Mouse (Mus musculus) T-cell, adult 2 months (primary cell): ENCODE measurements at regions not wholly inside any gene's neighbourhood (a gene's known extent, or its start where the extent isn't known, plus 50 kb on each side); places are given as distances from the start of the nearest gene placed in this dataset.

Source experiments
- DNase-seq: peaks from one replicate; pipeline ENCODE4 v3.0.0; 2022; ENCODE audit warnings: low spot score

DNA sequence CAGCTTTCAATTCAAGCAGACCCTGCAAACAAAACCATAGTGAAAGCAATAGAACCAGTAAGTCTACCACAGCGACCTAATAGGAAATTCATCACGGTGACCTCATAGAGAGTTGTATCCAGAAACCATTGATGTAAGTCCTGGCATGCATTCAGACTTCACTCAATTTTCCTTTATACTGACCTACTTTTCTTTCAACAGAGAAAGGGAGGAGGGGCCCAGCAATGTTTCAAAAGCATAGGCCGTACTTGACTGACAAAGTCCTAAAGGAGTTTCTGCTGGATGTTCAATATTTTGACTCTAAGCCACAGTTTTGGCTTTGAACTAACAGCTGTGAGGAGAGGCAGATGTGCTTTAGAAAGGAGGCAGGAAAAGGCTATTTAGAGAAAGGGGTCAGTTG lies 88.4 kb downstream of the AI593442 start:
- DNase-seq, result no peak

DNA sequence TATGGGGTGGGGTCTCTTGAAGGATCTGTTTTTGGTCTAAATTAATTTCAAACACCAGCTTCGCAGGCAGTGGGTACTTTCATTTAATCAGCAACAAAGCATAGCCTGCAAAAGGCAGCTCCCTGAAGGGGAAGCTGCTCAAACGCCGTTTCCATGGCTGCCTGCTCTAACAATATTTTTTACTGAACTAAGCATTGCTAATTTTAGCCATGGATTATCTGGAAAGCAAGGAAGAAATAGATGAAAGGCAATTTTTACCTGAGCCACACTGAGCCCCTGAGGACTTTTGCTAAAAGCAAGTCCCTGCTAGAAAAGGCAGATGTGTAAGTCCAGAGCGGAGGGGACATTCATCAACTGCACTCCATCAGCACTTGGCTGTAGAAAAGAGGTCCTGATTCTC lies 105.5 kb downstream of the AI593442 start:
- no peak for DNase-seq

DNA sequence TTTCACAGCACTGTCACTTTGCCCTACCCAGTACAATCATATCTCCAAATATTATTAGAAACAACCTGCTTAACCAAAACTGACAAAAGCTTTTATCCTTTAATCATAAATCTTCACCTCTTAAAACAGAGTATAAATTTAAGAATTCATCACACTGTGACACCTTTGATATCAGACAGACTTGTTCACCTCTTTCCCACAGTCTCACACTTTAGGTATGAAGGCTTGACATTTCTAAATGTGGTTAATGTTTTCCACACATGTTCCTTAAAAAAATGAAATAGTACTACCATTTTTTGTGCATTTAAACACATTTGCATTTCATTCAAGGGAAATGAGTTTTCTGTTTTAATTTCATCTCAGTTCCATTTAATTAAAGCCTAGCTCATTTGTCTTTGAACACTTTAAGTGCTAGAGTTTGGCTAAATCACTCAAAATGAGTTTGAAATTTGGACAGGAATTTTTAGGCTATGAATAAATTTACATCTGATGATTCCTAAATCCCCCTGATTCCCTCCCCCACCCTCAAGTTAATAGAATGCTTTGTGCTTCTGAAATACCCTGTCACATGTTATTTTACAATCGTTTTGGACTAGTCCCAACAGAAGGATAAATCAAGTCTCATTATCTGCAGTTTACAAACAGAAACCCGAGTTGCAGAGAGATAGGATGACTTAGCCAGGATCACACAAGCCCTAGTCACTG lies 127.9 kb downstream of the AI593442 start:
- no peak for DNase-seq

GRCm38 (mm10) chr9:52546071-52546470 lies 133.5 kb downstream of the AI593442 start:
- no peak for DNase-seq

- no peak for DNase-seq
Observed at GRCm38 (mm10) chr9:52539086-52539485, 140.5 kb downstream of the AI593442 start.

- DNase-seq, result no peak
Observed at GRCm38 (mm10) chr9:52529444-52529915, 150.1 kb downstream of the AI593442 start.

GRCm38 (mm10) chr9:52500487-52500886 lies 179.1 kb downstream of the AI593442 start:
- DNase-seq, result no peak

- DNase-seq, result no peak
Observed at GRCm38 (mm10) chr9:52495483-52496270, 183.9 kb downstream of the AI593442 start.

DNA sequence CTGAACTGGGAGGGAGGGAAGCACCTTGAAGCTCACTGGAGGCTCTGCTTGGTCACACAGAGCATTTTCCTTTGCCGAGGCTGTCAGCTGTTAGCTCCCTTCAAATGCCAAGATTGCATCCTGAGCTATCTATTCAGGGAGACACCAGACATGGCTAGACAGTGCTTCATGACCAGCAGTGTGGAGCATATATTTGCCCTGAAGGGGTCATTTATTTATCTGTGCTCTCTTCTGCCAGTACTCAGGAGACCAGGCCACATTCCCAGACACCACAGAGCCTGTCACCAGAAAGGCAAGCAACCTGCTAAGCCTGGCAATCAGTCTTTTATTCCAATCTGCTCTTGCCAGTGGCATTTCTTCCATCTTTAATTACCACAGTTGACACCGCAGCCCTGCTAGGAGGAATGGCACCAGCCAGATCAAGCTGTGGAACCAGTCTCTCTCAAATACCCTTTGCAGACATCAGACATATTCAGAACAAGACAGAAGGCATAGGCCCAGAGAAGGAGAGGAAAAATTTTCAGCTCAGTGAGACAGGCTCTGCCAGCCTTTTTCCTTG lies 186.6 kb downstream of the AI593442 start:
- no peak for DNase-seq

DNA sequence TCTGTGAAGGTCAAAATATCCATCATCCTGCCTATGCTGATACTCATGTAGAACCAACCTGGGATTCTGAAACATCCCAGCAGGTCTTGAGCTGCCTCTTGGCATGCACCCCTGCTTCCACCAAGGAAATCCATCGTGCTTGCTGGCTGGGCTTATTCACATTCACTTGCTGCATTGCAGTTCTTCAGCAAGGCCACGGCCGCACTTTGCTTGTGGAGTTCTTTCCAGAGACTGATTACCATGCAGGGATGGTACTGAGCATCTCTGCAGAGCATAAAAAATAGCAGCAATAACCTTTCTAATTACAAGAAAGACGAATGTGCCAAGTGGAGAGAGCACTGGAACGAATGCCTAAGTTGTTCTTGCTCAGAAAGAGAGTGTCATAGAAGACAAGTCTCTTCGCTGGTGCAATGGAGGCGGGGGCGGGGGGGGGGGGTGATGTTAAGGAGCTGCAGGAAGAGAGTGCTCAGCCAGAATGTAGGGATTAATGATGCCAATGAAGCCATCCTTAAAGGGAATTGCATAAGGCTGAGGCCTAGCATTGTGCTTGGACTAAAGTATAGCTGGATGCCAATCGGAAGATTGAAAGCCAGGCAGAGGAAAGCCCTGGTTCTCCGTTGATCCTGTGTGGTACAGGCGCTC lies 205.9 kb downstream of the AI593442 start:
- DNase-seq, result no peak

GRCm38 (mm10) chr9:52472859-52473258 lies 206.7 kb downstream of the AI593442 start:
- DNase-seq, result no peak

DNA sequence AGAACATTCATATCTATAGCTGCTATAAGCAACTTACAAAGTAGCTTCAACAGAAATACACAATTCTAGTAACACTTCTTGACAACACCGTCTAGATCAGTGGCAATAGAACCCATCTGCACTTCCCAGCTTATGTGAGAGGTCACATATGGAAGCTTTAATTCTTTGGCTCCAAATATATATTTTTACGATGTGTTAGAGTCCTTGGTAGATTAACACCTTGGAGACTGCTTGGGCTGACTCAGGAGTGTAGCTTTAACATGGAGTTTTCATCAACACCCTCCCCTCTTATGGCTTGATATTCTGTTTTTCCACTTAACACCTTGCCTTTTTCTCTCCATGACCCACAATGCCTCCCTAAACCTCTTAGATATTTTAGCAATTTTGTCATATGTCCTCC lies 221.1 kb downstream of the AI593442 start:
- DNase-seq, result no peak

DNA sequence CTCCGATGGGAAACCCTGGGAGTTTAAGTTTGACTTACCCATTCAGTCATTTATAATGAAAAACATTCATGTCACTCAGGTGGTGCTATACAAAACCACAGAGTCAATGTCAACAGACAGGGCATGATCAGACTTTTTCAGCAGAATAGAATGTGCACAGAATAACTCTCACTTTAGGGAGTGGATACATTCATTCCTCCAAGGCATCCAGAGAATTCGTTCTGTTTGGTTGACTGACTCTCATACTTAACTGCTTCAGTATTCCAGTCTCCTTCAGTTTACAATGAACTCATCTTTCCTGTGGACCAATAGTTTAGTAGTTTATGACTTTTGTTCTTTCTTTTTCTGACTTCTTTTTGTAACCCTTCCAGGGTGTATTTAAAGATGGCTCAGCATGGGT lies 225.1 kb downstream of the AI593442 start:
- DNase-seq, result no peak

- DNase-seq, result no peak
Observed at GRCm38 (mm10) chr9:52451792-52452191, 227.8 kb downstream of the AI593442 start.

DNA sequence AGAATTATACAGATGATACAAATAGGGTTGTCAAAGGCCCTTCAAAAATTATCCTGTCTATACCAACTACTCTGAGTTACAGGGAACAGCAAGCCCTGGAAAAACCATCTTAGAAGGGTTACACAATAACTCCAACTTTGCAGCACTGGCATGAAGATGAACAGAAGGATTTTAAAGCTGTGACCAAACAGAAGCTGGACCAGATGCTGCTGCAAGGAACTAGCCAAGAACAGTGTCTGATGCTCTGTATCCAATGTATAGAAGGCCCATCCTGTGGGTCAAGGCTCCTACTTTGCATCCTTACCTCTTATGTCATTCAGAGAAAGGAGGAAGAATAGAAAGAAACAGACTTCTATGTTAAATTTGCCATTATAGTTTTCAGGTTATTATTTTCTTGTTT lies 231.3 kb downstream of the AI593442 start:
- DNase-seq, result no peak

- no peak for DNase-seq
Observed at GRCm38 (mm10) chr9:52443228-52443627, 236.4 kb downstream of the AI593442 start.

DNA sequence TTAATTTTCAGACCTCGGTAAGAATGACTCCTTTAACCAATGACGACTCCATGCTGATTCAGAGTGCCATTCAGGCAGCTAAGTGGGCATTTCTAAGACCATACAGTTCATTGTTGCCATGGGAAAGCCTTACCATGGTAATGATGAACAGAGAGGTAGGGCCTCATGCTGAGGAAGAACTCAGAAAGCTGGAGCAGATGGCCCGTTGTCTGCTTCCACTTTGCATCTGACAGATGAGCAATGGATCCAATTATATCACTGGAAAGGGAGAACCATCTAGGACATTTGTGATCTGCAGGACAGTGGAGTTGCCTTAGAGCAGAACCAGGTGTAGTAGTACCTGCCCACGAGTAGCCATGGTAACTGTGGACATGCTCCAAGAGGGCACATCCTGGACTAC lies 245.4 kb downstream of the AI593442 start:
- no peak for DNase-seq

DNA sequence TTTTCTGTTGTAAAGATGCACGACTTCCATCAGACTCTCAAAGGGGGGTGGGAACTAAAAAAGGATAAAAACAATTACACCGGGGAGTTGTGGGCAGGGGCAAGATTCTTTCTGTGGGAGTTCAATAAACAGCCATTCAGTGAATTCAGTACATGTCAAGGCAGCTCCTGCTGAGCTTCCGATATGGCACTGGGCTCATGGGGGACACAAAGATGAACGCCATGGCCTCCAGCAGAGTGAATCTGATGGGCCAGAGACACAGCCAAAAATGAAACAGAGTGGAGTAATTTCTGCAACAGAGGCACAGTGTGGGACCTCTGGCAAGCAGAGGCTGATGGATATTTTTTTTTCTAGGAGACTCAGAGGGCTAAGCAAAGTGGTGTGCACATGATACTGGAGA lies 254.2 kb downstream of the AI593442 start:
- no peak for DNase-seq

DNA sequence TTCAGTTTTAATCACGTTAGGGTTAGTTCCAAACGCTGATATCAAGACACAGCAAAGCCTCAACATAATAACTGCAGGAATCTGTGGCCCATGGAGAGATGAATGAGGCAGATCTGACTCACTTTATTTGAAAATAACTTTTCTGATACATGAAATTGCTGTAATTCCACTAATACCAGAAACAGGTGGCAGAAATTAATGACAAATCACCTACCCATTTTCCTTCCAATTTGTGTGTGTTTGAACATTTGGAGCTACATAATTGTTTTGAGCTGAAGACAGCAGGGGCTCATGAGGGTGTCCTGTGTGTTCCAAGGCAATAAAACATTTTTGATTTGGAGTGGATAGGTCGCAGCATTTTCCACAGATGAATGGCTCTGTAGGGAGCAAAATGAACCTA lies 254.2 kb upstream of the Zc3h12c start:
- DNase-seq, result no peak

DNA sequence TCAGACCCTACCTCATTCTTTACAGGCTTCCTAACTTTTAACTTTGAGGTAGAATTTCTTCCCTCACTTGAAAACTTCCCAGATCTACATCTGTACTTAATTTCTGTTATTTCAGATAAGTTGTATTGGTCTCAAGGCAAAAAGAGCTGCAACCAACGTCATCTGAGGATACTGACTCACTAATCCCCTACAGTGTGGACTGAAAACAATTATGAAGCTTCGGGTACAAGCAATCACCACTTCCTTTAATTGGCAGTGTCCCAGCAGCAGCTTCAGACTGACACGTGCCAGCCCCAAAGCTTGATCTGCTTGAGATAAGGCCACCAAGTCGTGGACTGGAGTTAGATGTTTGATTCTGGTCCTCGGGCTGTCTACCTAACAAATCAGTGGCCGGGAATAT lies 247.3 kb upstream of the Zc3h12c start:
- DNase-seq, result no peak

GRCm38 (mm10) chr9:52407841-52408240 lies 239.5 kb upstream of the Zc3h12c start:
- DNase-seq, result no peak

DNA sequence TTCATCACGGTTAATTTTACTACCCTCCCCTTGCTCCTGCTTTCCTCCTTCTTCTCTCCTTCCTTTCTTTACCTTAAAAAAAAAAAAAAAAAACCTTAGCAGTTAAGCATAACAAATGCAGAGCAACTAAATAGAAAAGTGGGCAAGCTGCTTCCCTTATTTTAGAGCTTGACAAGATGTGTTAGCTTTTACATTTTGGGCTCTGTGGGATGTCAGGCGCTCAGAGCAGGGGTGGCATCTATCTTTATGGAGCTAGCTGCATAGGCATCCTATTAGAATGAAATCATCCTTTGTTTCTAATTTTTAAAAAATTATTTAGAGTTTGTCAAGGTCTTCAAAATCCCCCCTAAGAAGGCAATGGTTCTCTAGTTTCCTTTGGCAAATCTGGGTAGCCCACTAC lies 234.1 kb upstream of the Zc3h12c start:
- no peak for DNase-seq

DNA sequence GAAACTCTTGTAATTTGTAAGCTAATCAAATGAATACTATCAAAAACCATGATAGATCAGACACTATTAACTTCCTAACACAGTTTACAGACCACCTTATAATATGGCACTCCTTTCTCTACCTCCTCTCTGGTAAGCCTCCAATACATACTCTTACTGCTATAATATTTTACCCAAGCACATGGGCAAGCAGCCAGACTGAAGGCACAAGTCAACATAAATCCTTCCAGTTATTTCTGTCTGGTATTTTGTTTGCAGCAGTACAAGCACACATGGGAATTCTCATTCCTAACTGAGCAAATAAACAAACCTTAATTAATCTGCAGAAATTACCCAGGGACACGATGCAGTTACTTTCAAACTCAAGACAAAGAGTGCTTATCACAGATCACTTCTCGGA lies 210.7 kb upstream of the Zc3h12c start:
- DNase-seq, result no peak
